Mouse (Mus musculus): ENCODE data around the gene Phox2b. TPM values are rescaled to one million over a fixed set of nuclear protein-coding genes. Genes with fewer than 3 reads are reported as not detected.

Gene Phox2b
- polyA plus RNA-seq, 1 experiment from 2014 or later, result 22.4 TPM

DNA sequence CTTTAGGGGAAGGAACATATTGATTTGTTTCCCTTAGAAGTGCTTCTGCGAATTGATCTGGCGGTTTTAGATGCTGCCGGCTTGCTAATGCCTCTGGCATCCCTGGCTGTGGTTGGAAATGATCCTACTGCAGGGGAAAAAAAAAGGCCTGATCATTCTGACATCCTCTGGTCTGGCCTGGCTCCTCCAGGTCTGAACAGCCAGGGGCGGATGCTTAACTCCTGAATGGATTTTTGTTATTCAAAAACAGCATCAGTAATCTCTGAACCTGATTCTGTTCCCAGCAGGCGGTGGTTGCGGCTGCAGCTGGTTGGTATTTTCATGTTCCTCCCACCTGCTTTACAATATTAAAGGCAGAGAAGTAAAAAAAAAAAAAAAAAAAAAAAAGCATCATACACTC is 16.0 kb downstream of the Phox2b start:
- Histone ChIP-seq H3K4me2 (no peak overlapping the region), H3K4me1 (replicated peaks) (no peaks in the 10 kb centered on the region), H3K36me3 (no peaks in the 10 kb centered on the region), H3K27ac (replicated peaks) (no peak overlapping the region), H3K4me3 (no peak overlapping the region), H3K27me3 (peaks cover 2% of the 10 kb centered on the region; the same call in 1 of the 2 replicates), H3K9ac (no peak overlapping the region), H3K9me3 (no peaks in the 10 kb centered on the region)
- 30% methylated on average over 6 of the region's 6 CpGs for WGBS
- ATAC-seq (ENCODE audit: low FRiP score, low read depth), result no peak

DNA sequence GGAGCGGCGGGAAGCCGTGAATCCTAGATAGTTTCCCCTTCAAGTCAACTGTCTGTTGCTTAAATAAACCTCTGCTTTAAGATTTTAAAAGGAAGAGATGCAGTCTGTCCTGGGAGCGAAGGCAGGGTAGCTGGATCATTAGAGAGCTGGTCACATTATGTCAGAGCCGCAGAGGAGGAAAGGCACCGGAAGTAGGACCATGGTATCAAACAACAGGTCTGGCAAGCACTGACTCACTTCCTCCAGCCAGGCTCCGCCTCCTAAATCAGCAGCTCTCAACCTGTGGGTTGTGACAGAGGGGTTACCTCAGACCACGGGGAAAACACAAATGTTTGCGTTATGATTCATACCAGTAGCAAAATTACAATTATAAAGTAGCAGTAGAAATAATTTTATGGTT is 35.5 kb downstream of the Phox2b start:
- Histone ChIP-seq H3K27ac (replicated peaks) (no peak overlapping the region), H3K4me3 (no peak overlapping the region), H3K9me3 (no peaks in the 10 kb centered on the region), H3K27me3 (no peaks in the 10 kb centered on the region), H3K4me1 (replicated peaks) (no peaks in the 10 kb centered on the region), H3K4me2 (no peak overlapping the region), H3K9ac (no peak overlapping the region), H3K36me3 (no peaks in the 10 kb centered on the region)
- WGBS, result 90% methylated on average over 9 of the region's 9 CpGs
- ATAC-seq (ENCODE audit: low FRiP score, low read depth), result no peak

DNA sequence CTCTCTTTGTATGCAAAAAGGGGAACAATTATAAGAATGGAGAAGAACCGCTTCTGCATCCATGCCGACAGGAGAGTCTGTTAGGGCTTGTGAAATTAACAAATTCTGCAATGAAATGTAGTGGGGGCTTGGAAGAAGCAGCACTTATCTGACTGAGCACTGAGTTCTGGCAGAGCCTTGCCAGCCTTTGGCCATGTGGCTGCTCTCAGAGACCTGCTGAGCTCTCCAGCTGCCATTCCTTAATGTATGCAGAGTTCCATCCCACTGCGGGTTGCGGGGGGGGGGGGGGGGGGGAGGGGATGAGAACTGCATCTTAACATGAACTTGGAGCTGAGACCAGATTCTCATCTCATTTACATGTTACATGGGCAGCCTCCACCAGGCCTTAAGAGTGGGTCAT is 38.6 kb downstream of the Phox2b start:
- ATAC-seq (ENCODE audit: low FRiP score, low read depth), result no peak

DNA sequence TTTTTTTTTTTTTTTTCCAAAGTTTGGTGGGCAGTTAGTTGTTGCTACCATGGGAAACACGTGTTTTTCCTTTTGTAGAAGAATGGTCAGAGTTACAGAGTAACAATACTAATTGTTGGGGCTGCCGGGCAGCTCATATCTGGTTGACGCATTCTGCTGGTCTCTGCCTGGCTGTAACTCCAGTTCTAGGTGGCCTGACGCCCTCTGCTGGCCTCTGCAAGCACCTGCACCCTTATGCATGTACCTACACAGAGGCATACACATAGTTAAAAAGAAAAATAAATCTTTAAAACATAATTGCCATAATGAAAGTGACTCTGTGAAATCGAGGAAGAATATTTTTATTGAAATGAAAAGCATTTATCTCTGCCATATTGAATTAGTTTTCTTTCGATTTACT is 41.3 kb downstream of the Phox2b start:
- ATAC-seq (ENCODE audit: low FRiP score, low read depth), result no peak
- Histone ChIP-seq H3K27ac (replicated peaks) (no peak overlapping the region), H3K4me1 (replicated peaks) (no peaks in the 10 kb centered on the region), H3K4me2 (no peak overlapping the region), H3K36me3 (peaks cover 10% of the 10 kb centered on the region; the same call in 1 of the 2 replicates), H3K9ac (no peak overlapping the region), H3K27me3 (no peaks in the 10 kb centered on the region), H3K9me3 (no peaks in the 10 kb centered on the region), H3K4me3 (no peak overlapping the region)
- 87% methylated on average over 6 of the region's 6 CpGs for WGBS

More for the DNA sequence above, 38.6 kb downstream of the Phox2b start:
- H3K4me2 ChIP-seq, result no peak overlapping the region
- H3K9ac ChIP-seq, result no peak overlapping the region
- no peak overlapping the region for H3K4me3 ChIP-seq
- H3K27ac ChIP-seq (replicated peaks), result no peak overlapping the region
- H3K4me1 ChIP-seq (replicated peaks), result no peaks in the 10 kb centered on the region
- H3K27me3 ChIP-seq, result no peaks in the 10 kb centered on the region
- no peaks in the 10 kb centered on the region for H3K9me3 ChIP-seq
- peaks cover under 1% of the 10 kb centered on the region; the same call in 1 of the 2 replicates for H3K36me3 ChIP-seq
- WGBS, result 37% methylated on average over 3 of the region's 4 CpGs

DNA sequence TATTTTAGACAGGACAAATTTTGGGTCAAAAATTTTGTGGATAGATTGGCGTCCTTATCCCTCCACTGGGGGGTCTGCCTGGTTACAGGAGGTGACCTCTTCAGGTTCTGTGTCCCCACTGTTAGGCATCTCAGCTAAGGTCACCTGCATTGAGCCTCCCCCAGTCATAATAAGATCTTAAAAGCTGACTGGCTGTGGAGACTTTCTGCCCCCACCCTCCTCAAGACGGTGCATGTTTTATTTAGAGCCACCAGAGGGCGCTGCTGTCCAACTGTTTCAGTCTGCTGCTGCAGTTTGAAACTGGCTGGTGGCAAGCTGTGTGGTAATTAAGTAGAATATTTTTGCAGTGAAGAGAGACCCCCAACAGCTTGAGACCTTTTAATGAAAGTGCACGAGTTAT is 51.1 kb downstream of the Phox2b start:
- no peaks in the 10 kb centered on the region for H3K9me3 ChIP-seq
- WGBS, result 12% methylated on average over 4 of the region's 4 CpGs
- H3K36me3 ChIP-seq, result no peaks in the 10 kb centered on the region
- H3K27ac ChIP-seq (replicated peaks), result no peak overlapping the region
- no peak overlapping the region for H3K9ac ChIP-seq
- no peak overlapping the region for H3K4me2 ChIP-seq
- no peaks in the 10 kb centered on the region for H3K27me3 ChIP-seq
- peak; percentile 66 for ATAC-seq (ENCODE audit: low FRiP score, low read depth)
- H3K4me3 ChIP-seq, result no peak overlapping the region
- no peaks in the 10 kb centered on the region for H3K4me1 ChIP-seq (replicated peaks)

Small RNA genes lying within 50 kb of the gene (microRNA-seq; reads per million reads assigned to microRNA genes)
- not detected for gene Gm23841

Other genes starting within 250 kb of the Phox2b start
- 77.6 and 82.5 TPM in 2 replicates for gene Tmem33, start 161.3 kb upstream of the Phox2b start, polyA plus RNA-seq (2015; fragmentation: Nextera tagmentation; extraction: Ambion mirVana)
- gene Slc30a9, start 207.7 kb upstream of the Phox2b start, polyA plus RNA-seq (2015; fragmentation: Nextera tagmentation; extraction: Ambion mirVana), result 156 and 176 TPM in 2 replicates